Mouse (Mus musculus) cerebellum, adult 2 months (tissue): Measurements from ENCODE around the gene Dlec1.

ENCODE experiments used
- CTCF ChIP-seq: fragments of 200-500 bp; IDR thresholded peaks from 2 replicates; pipeline ENCODE4 v1.5.1; 2011; ENCODE audit warnings: low read depth, mild to moderate bottlenecking, control low read depth, low read length, moderate library complexity, borderline replicate concordance; ENCODE audit not compliant: insufficient read depth
- POLR2A ChIP-seq: fragments of 200-500 bp; IDR thresholded peaks from 2 replicates; pipeline ENCODE4 v1.6.1; 2011; ENCODE audit warnings: low read length, control low read depth, borderline replicate concordance; ENCODE audit not compliant: insufficient read depth

DNA sequence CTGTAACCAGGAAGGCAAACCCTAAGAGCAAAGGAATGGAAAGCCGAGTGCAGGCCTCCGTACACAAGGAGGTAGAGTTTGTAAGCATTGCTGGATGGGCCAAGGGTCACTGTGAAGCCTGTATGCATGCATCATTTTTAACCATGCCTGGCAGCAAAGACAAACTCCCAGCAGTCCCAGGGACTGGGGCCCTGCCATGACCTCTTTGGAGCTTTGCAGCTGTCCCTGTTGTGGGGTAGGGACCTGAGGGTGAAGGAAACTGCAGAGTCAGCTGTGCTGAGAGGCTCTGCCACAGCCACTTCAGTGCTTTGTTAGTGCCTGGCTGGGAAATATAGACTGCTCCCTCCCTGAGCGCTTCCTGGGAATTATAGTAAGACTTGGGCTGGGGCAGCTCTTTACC, 8.4 kb downstream of the Dlec1 start:
- TF ChIP-seq CTCF (no peak), POLR2A (no peak)
